Mouse (Mus musculus) CD8-positive naive resting alpha-beta T cell, adult 2 months (primary cell): ENCODE data around the gene Evl.
"Not testable (repeated sequence)": the region's sequence is repeated elsewhere in the genome, so short reads cannot be mapped to it uniquely, and the experiment has no call there.

Experiments used
- DNase-seq, 2 experiments: peaks; one replicate each; pipeline ENCODE4 v3.0.0; 2022; ENCODE audit warnings: low read depth in 2 of 2, low spot score in 2 of 2

Gene Evl

GRCm38 (mm10) chr12:108554120-108554841 lies at the start of gene Evl:
Gene Evl, plus strand, starts transcription at chr12:108554720.
- DNase-seq: peak; percentile 41 to 54

GRCm38 (mm10) chr12:108505846-108506245 lies 48.7 kb upstream of the Evl start:
- no peak for DNase-seq

GRCm38 (mm10) chr12:108507046-108507445 lies 47.5 kb upstream of the Evl start:
- not testable (repeated sequence) for DNase-seq

GRCm38 (mm10) chr12:108510571-108510970 lies 43.9 kb upstream of the Evl start:
- DNase-seq: no peak

- no peak for DNase-seq
These were observed 43.5 kb upstream of the Evl start for GRCm38 (mm10) chr12:108511009-108511408.

- no peak for DNase-seq
These were observed 39.1 kb upstream of the Evl start for GRCm38 (mm10) chr12:108515464-108515863.

- no peak for DNase-seq
These were observed 35.1 kb upstream of the Evl start for GRCm38 (mm10) chr12:108519374-108519773.

GRCm38 (mm10) chr12:108529214-108529613 lies 25.3 kb upstream of the Evl start:
- peak in 1 of 2 experiments; percentile 21 for DNase-seq

- no peak for DNase-seq
These were observed 20.0 kb upstream of the Evl start for GRCm38 (mm10) chr12:108534484-108534883.

- no peak for DNase-seq
These were observed 18.1 kb upstream of the Evl start for GRCm38 (mm10) chr12:108536461-108536860.

- peak; percentile 23 to 31 for DNase-seq
These were observed 13.4 kb upstream of the Evl start for GRCm38 (mm10) chr12:108541088-108541487.

GRCm38 (mm10) chr12:108546508-108547153 lies 7.9 kb upstream of the Evl start:
- no peak for DNase-seq

- DNase-seq: no peak
These were observed 7.2 kb upstream of the Evl start for GRCm38 (mm10) chr12:108547251-108547875.

GRCm38 (mm10) chr12:108551731-108552130 lies 2.8 kb upstream of the Evl start:
- no peak for DNase-seq

GRCm38 (mm10) chr12:108553079-108553478 lies 1.4 kb upstream of the Evl start:
- DNase-seq: no peak

GRCm38 (mm10) chr12:108554861-108555556 lies 489 bp downstream of the Evl start:
- DNase-seq: peak; percentile 11 to 26

- no peak for DNase-seq
These were observed 3.7 kb downstream of the Evl start for GRCm38 (mm10) chr12:108558194-108558593.

GRCm38 (mm10) chr12:108563238-108563637 lies 8.7 kb downstream of the Evl start:
- peak in 1 of 2 experiments; percentile 38 for DNase-seq

GRCm38 (mm10) chr12:108564910-108565506 lies 10.5 kb downstream of the Evl start:
- no peak for DNase-seq

GRCm38 (mm10) chr12:108579156-108579871 lies 24.8 kb downstream of the Evl start:
- no peak for DNase-seq
